Mouse (Mus musculus) liver, adult 2 months (tissue): ENCODE measurements at regions not wholly inside any gene's neighbourhood (a gene's known extent, or its start where the extent isn't known, plus 50 kb on each side); places are given as distances from the start of the nearest gene placed in this dataset.

Experiments
- CTCF ChIP-seq: fragments of 200-500 bp; IDR thresholded peaks from 2 replicates; pipeline ENCODE4 v1.5.1; 2011; ENCODE audit warnings: low read depth, low read length, control low read depth
- POLR2A ChIP-seq: fragments of 200-500 bp; IDR thresholded peaks from 2 replicates; pipeline ENCODE4 v1.6.1; 2011; ENCODE audit warnings: low read length, control low read depth; ENCODE audit not compliant: insufficient read depth; ENCODE audit errors: extremely low read depth

DNA sequence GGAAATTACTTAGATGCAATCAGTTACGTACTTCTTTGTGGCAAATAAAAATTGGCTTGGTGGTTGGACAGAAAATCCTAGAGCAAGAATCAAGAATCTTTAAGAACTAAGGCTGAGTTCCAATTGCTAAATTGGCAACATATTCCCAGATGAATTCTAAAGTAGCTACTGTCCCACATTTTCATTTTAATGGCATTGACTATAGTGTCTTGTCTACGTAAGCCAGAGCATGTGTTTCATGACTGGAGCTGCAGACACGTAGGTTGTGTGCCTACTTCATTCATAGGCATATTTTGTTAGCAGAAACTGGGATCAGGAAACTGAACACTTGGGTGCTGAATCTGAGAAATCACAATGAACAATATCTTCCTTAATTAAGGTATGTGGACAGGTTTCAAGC, 196.1 kb upstream of the Crygf start:
- no peak for TF ChIP-seq CTCF
- TF ChIP-seq POLR2A: no peak
